In genomic region chr5:72167594-72168284, GRCm38 (mm10) we compare ENCODE assay signal across 8 mouse cellular contexts. TPM values are rescaled to one million over a fixed set of nuclear protein-coding genes. Genes with fewer than 3 reads are reported as not detected.
DNase-seq lines count a peak whose midpoint lies in the region; ATAC-seq lines count a peak whose summit lies in the region.

TSS of gene Commd8 (minus strand) at chr5:72168189.

- DNase-seq in CD8-positive naive resting alpha-beta T cell, adult 2 months (ENCODE audit: low read depth in 2 of 2, low spot score in 2 of 2): peak; percentile 87 to 91
- DNase-seq in c-Kit-positive CD71-negative TER-119-negative erythroid progenitor cells, embryonic 14.5 days (ENCODE audit: low read depth): peak; percentile 86
- DNase-seq in forebrain, embryonic 11.5 days (ENCODE audit: low spot score): peak; percentile 96
- DNase-seq in kidney, postnatal 36 days: peak; percentile 96 to 97
- DNase-seq in telencephalon, adult 2 months (ENCODE audit: low read depth, low spot score): peak; percentile 86

- H3K9me3 ChIP-seq in forebrain, embryonic 11.5 days (ENCODE audit: control insufficient read depth, low read length): no peaks in the 10 kb centered on the region
- no peaks in the 10 kb centered on the region for H3K9me3 ChIP-seq in heart, embryonic 16.5 days (replicated peaks; ENCODE audit: control insufficient read depth, low read length)
- H3K9me3 ChIP-seq in liver, embryonic 15.5 days (replicated peaks): no peaks in the 10 kb centered on the region
- no peaks in the 10 kb centered on the region for H3K9me3 ChIP-seq in neural tube, embryonic 12.5 days

- no peaks in the 10 kb centered on the region for H3K27me3 ChIP-seq in forebrain, embryonic 11.5 days (ENCODE audit: control insufficient read depth, insufficient read depth, low read length)
- H3K27me3 ChIP-seq in heart, embryonic 16.5 days (ENCODE audit: control insufficient read depth, insufficient read depth, low read length): no peaks in the 10 kb centered on the region
- H3K27me3 ChIP-seq in liver, embryonic 15.5 days: no peaks in the 10 kb centered on the region
- H3K27me3 ChIP-seq in neural tube, embryonic 12.5 days (replicated peaks): no peaks in the 10 kb centered on the region

- H3K36me3 ChIP-seq in forebrain, embryonic 11.5 days (ENCODE audit: control insufficient read depth, insufficient read depth, low read length): no peaks in the 10 kb centered on the region
- peaks cover 10% of the 10 kb centered on the region for H3K36me3 ChIP-seq in heart, embryonic 16.5 days (ENCODE audit: control insufficient read depth, insufficient read depth)
- peaks cover 13% of the 10 kb centered on the region for H3K36me3 ChIP-seq in liver, embryonic 15.5 days (replicated peaks)
- peaks cover 4% of the 10 kb centered on the region; the same call in 1 of the 2 replicates for H3K36me3 ChIP-seq in neural tube, embryonic 12.5 days

- H3K4me3 ChIP-seq in forebrain, embryonic 11.5 days (ENCODE audit: low read depth, low read length): peak within 1 kb of the TSS; percentile 70
- H3K4me3 ChIP-seq in heart, embryonic 16.5 days (ENCODE audit: low read length): peak within 1 kb of the TSS; percentile 95
- H3K4me3 ChIP-seq in liver, embryonic 15.5 days (replicated peaks): peak within 1 kb of the TSS; percentile 75
- peak within 1 kb of the TSS; percentile 73 for H3K4me3 ChIP-seq in neural tube, embryonic 12.5 days

- under 1% methylated on average over 37 of the region's 38 CpGs for WGBS in forebrain, embryonic 11.5 days
- WGBS in heart, embryonic 16.5 days: under 1% methylated on average over 38 of the region's 38 CpGs
- WGBS in liver, embryonic 15.5 days (ENCODE audit: insufficient replicate concordance): under 1% methylated on average over 38 of the region's 38 CpGs
- WGBS in neural tube, embryonic 12.5 days: under 1% methylated on average over 38 of the region's 38 CpGs

- 0 out of 2 replicates have a peak, but pooled peaks cover 4% of the 10 kb centered on the region for H3K4me1 ChIP-seq in forebrain, embryonic 11.5 days (replicated peaks; ENCODE audit: control insufficient read depth, insufficient read depth, low read length)
- peaks cover 19% of the 10 kb centered on the region for H3K4me1 ChIP-seq in heart, embryonic 16.5 days (ENCODE audit: control insufficient read depth, insufficient read depth, low read length)
- peaks cover 42% of the 10 kb centered on the region for H3K4me1 ChIP-seq in liver, embryonic 15.5 days (replicated peaks)
- H3K4me1 ChIP-seq in neural tube, embryonic 12.5 days: peaks cover 12% of the 10 kb centered on the region

- H3K27ac ChIP-seq in forebrain, embryonic 11.5 days (ENCODE audit: low read depth, low read length): no peak within 1 kb of the TSS
- H3K27ac ChIP-seq in heart, embryonic 16.5 days (ENCODE audit: low read length): peak within 1 kb of the TSS; percentile 87
- H3K27ac ChIP-seq in liver, embryonic 15.5 days (replicated peaks): peak within 1 kb of the TSS; percentile 72
- no peak within 1 kb of the TSS for H3K27ac ChIP-seq in neural tube, embryonic 12.5 days

- peak within 1 kb of the TSS; percentile 82 for H3K9ac ChIP-seq in forebrain, embryonic 11.5 days (ENCODE audit: low read length)
- H3K9ac ChIP-seq in heart, embryonic 16.5 days (ENCODE audit: low read length): peak within 1 kb of the TSS; percentile 83
- peak within 1 kb of the TSS; percentile 77 for H3K9ac ChIP-seq in liver, embryonic 15.5 days
- H3K9ac ChIP-seq in neural tube, embryonic 12.5 days: peak within 1 kb of the TSS; percentile 72

- ATAC-seq in forebrain, embryonic 11.5 days (replicated peaks; ENCODE audit: low FRiP score): peak; percentile 94
- peak; percentile 87 for ATAC-seq in heart, embryonic 16.5 days (replicated peaks; ENCODE audit: extremely low read depth, insufficient read depth, low FRiP score)
- ATAC-seq in liver, embryonic 15.5 days (ENCODE audit: insufficient read depth): peak; percentile 88
- ATAC-seq in neural tube, embryonic 12.5 days (ENCODE audit: low FRiP score, low read depth): peak; percentile 93

- H3K4me2 ChIP-seq in forebrain, embryonic 11.5 days (ENCODE audit: low read depth, low read length, severe bottlenecking): peak within 1 kb of the TSS; percentile 90
- H3K4me2 ChIP-seq in heart, embryonic 16.5 days (ENCODE audit: low read depth, low read length): peak within 1 kb of the TSS; percentile 90
- H3K4me2 ChIP-seq in liver, embryonic 15.5 days: peak within 1 kb of the TSS; percentile 79
- peak within 1 kb of the TSS; percentile 89 for H3K4me2 ChIP-seq in neural tube, embryonic 12.5 days (replicated peaks)

RNA-seq across cellular contexts. Expression of gene Commd8, which starts in this region (rescaled TPM):
- polyA plus RNA-seq in forebrain, embryonic 11.5 days (2014; fragmentation: Nextera tagmentation; extraction: Ambion mirVana): 146 and 170 TPM in 2 replicates
- 83.5 and 105 TPM in 2 replicates for polyA plus RNA-seq in heart, embryonic 16.5 days (2015; fragmentation: Nextera tagmentation; extraction: Ambion mirVana)
- 52.8 and 55.4 TPM in 2 replicates for polyA plus RNA-seq in liver, embryonic 15.5 days (2015; fragmentation: Nextera tagmentation; extraction: Ambion mirVana)
- 148 and 158 TPM in 2 replicates for polyA plus RNA-seq in neural tube, embryonic 12.5 days (2016; fragmentation: Nextera tagmentation; extraction: Ambion mirVana)

Comparison
In these comparisons a context has a peak if more than half of its experiments do, and no peak if none do; other contexts are left out.
1. H3K27ac ChIP-seq: peak in heart, embryonic 16.5 days (single experiment) and liver, embryonic 15.5 days (single experiment); none in forebrain, embryonic 11.5 days (single experiment) and neural tube, embryonic 12.5 days (single experiment).
2. Peak in every context shown above with its lines, with median percentiles within 50 percentile points of each other: DNase-seq, ATAC-seq, H3K4me2 ChIP-seq, H3K4me3 ChIP-seq and H3K9ac ChIP-seq.